8 mouse cellular contexts compared by ENCODE assay signal in the genomic region with DNA sequence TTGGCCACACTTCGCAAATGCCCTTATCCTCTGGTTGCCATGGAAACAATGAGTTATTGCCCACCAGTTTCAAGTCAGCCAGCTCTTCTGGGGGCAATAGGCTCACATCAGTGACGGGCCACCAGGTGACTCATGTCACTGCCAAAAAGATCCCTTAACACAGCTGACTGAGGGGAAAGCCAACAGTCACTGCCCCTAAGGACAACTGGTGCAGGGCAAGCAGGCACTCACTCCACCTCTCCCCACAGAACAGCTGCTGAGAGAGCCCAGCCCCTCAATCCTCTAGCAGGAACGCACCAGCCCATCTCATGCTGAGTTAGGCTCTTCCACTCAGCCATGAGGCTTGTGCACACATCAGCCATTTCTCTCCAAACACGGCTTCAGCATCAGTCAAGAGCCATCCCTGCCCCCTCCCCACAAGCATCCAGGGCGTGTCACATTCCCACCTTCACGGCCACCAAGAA.
DNase-seq lines count a peak whose midpoint lies in the region; ATAC-seq and TF ChIP-seq lines count a peak whose summit lies in the region.

No protein-coding gene starts in this region.

- H3K4me2 ChIP-seq in liver, embryonic 13.5 days: peak overlapping the region; percentile 72
- H3K4me2 ChIP-seq in stomach, embryonic 15.5 days: peak overlapping the region; percentile 79

- TF ChIP-seq CTCF in layer of hippocampus, adult 2 months (conservative IDR thresholded peaks at IDR 0.05): no peak

- 0 out of 2 replicates have a peak, but pooled peaks have one; percentile 3 for ATAC-seq in liver, embryonic 13.5 days (ENCODE audit: low read depth)
- ATAC-seq in stomach, embryonic 15.5 days (ENCODE audit: insufficient read depth, low FRiP score, low read depth): no peak

- H3K4me3 ChIP-seq in layer of hippocampus, adult 2 months: peak overlapping the region; percentile 53
- peak overlapping the region; percentile 62 for H3K4me3 ChIP-seq in liver, embryonic 13.5 days (replicated peaks)
- H3K4me3 ChIP-seq in stomach, embryonic 15.5 days (replicated peaks): peak overlapping the region; percentile 58

- no peak for DNase-seq in layer of hippocampus, adult 2 months (ENCODE audit: low spot score in 2 of 2)
- DNase-seq in layer of hippocampus, adult 11-12 months (ENCODE audit: low spot score): no peak
- DNase-seq in adipocyte (ENCODE audit: low spot score): peak; percentile 26
- peak; percentile 40 for DNase-seq in forelimb bud, embryonic 11.5 days (ENCODE audit: low read depth, low spot score)
- no peak for DNase-seq in liver, embryonic 13.5 days
- no peak for DNase-seq in left cerebral cortex, adult 11 months (ENCODE audit: low spot score)
- DNase-seq in spleen, postnatal 4 days (ENCODE audit: low spot score in 2 of 2): no peak

- H3K36me3 ChIP-seq in liver, embryonic 13.5 days: no peaks in the 10 kb centered on the region
- H3K36me3 ChIP-seq in stomach, embryonic 15.5 days: no peaks in the 10 kb centered on the region

- WGBS in liver, embryonic 13.5 days (ENCODE audit: insufficient replicate concordance): 13% methylated on average over 6 of the region's 6 CpGs
- WGBS in stomach, embryonic 15.5 days: 8% methylated on average over 6 of the region's 6 CpGs

- peak overlapping the region; percentile 96 for H3K27ac ChIP-seq in layer of hippocampus, adult 2 months
- H3K27ac ChIP-seq in liver, embryonic 13.5 days: peak overlapping the region; percentile 70; the same call in 1 of the 2 replicates
- peak overlapping the region; percentile 96 for H3K27ac ChIP-seq in stomach, embryonic 15.5 days

- peaks cover 31% of the 10 kb centered on the region for H3K27me3 ChIP-seq in liver, embryonic 13.5 days
- no peaks in the 10 kb centered on the region for H3K27me3 ChIP-seq in stomach, embryonic 15.5 days (replicated peaks)

- no peaks in the 10 kb centered on the region for H3K9me3 ChIP-seq in liver, embryonic 13.5 days (replicated peaks)
- H3K9me3 ChIP-seq in stomach, embryonic 15.5 days: no peaks in the 10 kb centered on the region

- peaks cover 14% of the 10 kb centered on the region for H3K4me1 ChIP-seq in liver, embryonic 13.5 days (replicated peaks)
- peaks cover 46% of the 10 kb centered on the region for H3K4me1 ChIP-seq in stomach, embryonic 15.5 days

- H3K9ac ChIP-seq in liver, embryonic 13.5 days: peak overlapping the region; percentile 68
- peak overlapping the region; percentile 53 for H3K9ac ChIP-seq in stomach, embryonic 15.5 days

Comparison
In these comparisons a context has a peak if more than half of its experiments do, and no peak if none do; other contexts are left out.
1. DNase-seq: peak in adipocyte (single experiment) and forelimb bud, embryonic 11.5 days (single experiment); none in layer of hippocampus, adult 2 months (0 of 2), layer of hippocampus, adult 11-12 months (single experiment), liver, embryonic 13.5 days (single experiment), left cerebral cortex, adult 11 months (single experiment) and spleen, postnatal 4 days (0 of 2).
2. Peak in every context shown above with its lines, with median percentiles within 50 percentile points of each other: H3K27ac ChIP-seq and H3K4me3 ChIP-seq.